10 mouse cellular contexts compared by ENCODE assay signal in the genomic region with DNA sequence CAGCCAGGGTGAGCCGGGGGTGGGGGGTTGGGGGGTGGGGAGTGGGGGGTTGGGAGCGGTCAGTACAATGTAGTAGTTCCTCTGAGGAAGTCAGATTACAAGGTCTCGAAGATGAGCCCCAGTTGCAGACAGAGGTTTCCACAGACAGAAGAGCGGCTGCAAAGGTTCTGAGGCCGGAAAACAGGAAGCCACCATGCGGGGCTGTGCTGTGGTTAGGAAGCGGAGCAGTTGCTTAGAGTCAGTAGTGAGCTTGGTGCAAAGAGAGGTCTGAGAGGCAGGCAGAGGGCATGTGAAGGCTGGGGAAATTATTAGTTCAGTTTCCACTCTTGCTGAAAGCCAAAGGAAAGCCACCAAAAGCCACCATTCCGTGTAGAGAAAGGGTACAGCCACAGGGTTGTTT.
DNase-seq lines count a peak whose midpoint lies in the region; ATAC-seq lines count a peak whose summit lies in the region.
"Had no signal": no experiment of that assay in that cellular context is flagged by ENCODE, and none has a peak within 500 bp of the region (broad histone marks: within the 10 kb centered on the region; RNA-seq: fewer than 3 reads in every experiment).

No protein-coding gene starts in this region.

- no peaks in the 10 kb centered on the region for H3K9me3 ChIP-seq in midbrain, embryonic 10.5 days (replicated peaks)
- H3K9me3 ChIP-seq in midbrain, embryonic 14.5 days (ENCODE audit: control insufficient read depth, low read length): no peaks in the 10 kb centered on the region
- no peaks in the 10 kb centered on the region for H3K9me3 ChIP-seq in embryonic facial prominence, embryonic 10.5 days
- H3K9me3 ChIP-seq in heart, embryonic 11.5 days (replicated peaks; ENCODE audit: control insufficient read depth, low read length): no peaks in the 10 kb centered on the region

- no peaks in the 10 kb centered on the region for H3K36me3 ChIP-seq in midbrain, embryonic 10.5 days
- no peaks in the 10 kb centered on the region for H3K36me3 ChIP-seq in midbrain, embryonic 14.5 days (ENCODE audit: control insufficient read depth, insufficient read depth, low read length)
- H3K36me3 ChIP-seq in embryonic facial prominence, embryonic 10.5 days (replicated peaks): no peaks in the 10 kb centered on the region
- H3K36me3 ChIP-seq in heart, embryonic 11.5 days (ENCODE audit: control insufficient read depth, insufficient read depth, low read length): no peaks in the 10 kb centered on the region

- no peak overlapping the region for H3K4me3 ChIP-seq in midbrain, embryonic 10.5 days
- H3K4me3 ChIP-seq in midbrain, embryonic 14.5 days (replicated peaks; ENCODE audit: low read depth, low read length): no peak overlapping the region
- no peak overlapping the region for H3K4me3 ChIP-seq in embryonic facial prominence, embryonic 10.5 days
- H3K4me3 ChIP-seq in heart, embryonic 11.5 days (ENCODE audit: low read depth, low read length): no peak overlapping the region

- WGBS in midbrain, embryonic 10.5 days: 82% methylated on average over 8 of the region's 8 CpGs
- 88% methylated on average over 8 of the region's 8 CpGs for WGBS in midbrain, embryonic 14.5 days
- 74% methylated on average over 8 of the region's 8 CpGs for whole genome bisulfite sequencing in embryonic facial prominence, embryonic 10.5 days
- 52% methylated on average over 8 of the region's 8 CpGs for WGBS in heart, embryonic 11.5 days (ENCODE audit: insufficient replicate concordance)

- H3K27ac ChIP-seq in midbrain, embryonic 10.5 days (replicated peaks): 0 out of 2 replicates have a peak overlapping the region, but pooled peaks have one; percentile 35
- no peak overlapping the region for H3K27ac ChIP-seq in midbrain, embryonic 14.5 days (replicated peaks; ENCODE audit: low read depth, low read length)
- H3K27ac ChIP-seq in embryonic facial prominence, embryonic 10.5 days (replicated peaks): peak overlapping the region; percentile 24; the same call in 1 of the 2 replicates
- H3K27ac ChIP-seq in heart, embryonic 11.5 days (ENCODE audit: low read depth, low read length): no peak overlapping the region

- H3K4me2 ChIP-seq in midbrain, embryonic 14.5 days (ENCODE audit: low read length): no peak overlapping the region
- no peak overlapping the region for H3K4me2 ChIP-seq in heart, embryonic 11.5 days

- H3K4me1 ChIP-seq in midbrain, embryonic 10.5 days: peaks cover 40% of the 10 kb centered on the region
- no peaks in the 10 kb centered on the region for H3K4me1 ChIP-seq in midbrain, embryonic 14.5 days (ENCODE audit: control insufficient read depth, insufficient read depth, low read length)
- peaks cover 49% of the 10 kb centered on the region for H3K4me1 ChIP-seq in embryonic facial prominence, embryonic 10.5 days
- H3K4me1 ChIP-seq in heart, embryonic 11.5 days (ENCODE audit: control insufficient read depth, insufficient read depth, low read length): peaks cover 7% of the 10 kb centered on the region

- ATAC-seq in midbrain, embryonic 14.5 days (ENCODE audit: low FRiP score, low TSS enrichment): no peak
- peak; percentile 64 for ATAC-seq in megakaryocyte progenitor cell, adult 5-6 weeks (replicated peaks; ENCODE audit: poor library complexity)
- no peak for ATAC-seq in heart, embryonic 11.5 days (replicated peaks; ENCODE audit: insufficient number of reproducible peaks, low FRiP score, low TSS enrichment)
- ATAC-seq: lung, postnatal 0 days had no signal

- no peak for DNase-seq in midbrain, embryonic 10.5 days (ENCODE audit: low spot score)
- no peak for DNase-seq in midbrain, embryonic 14.5 days
- no peak for DNase-seq in embryonic facial prominence, embryonic 10.5 days (ENCODE audit: low spot score)
- peak; percentile 67 to 74 for DNase-seq in thymus, postnatal 36 days
- no peak for DNase-seq in retina, postnatal 1 day
- no peak for DNase-seq in urinary bladder, postnatal 10 days (ENCODE audit: low spot score)
- DNase-seq: cerebellum, postnatal 14 days had no signal

- no peaks in the 10 kb centered on the region for H3K27me3 ChIP-seq in midbrain, embryonic 10.5 days (ENCODE audit: low read depth, poor library complexity, severe bottlenecking)
- no peaks in the 10 kb centered on the region for H3K27me3 ChIP-seq in midbrain, embryonic 14.5 days (ENCODE audit: control insufficient read depth, insufficient read depth, low read length)
- no peaks in the 10 kb centered on the region for H3K27me3 ChIP-seq in embryonic facial prominence, embryonic 10.5 days (replicated peaks; ENCODE audit: low read depth, poor library complexity, severe bottlenecking)
- H3K27me3 ChIP-seq in heart, embryonic 11.5 days (ENCODE audit: control insufficient read depth, insufficient read depth, low read length): no peaks in the 10 kb centered on the region

- H3K9ac ChIP-seq in midbrain, embryonic 14.5 days (replicated peaks; ENCODE audit: low read length): no peak overlapping the region
- H3K9ac ChIP-seq in heart, embryonic 11.5 days (ENCODE audit: low read depth, low read length): no peak overlapping the region

Comparison
In these comparisons a context has a peak if more than half of its experiments do, and no peak if none do; other contexts are left out.
1. H3K27ac ChIP-seq: peak in midbrain, embryonic 10.5 days (single experiment) and embryonic facial prominence, embryonic 10.5 days (single experiment); none in midbrain, embryonic 14.5 days (single experiment) and heart, embryonic 11.5 days (single experiment).
2. DNase-seq: peak in thymus, postnatal 36 days (2 of 2); none in midbrain, embryonic 10.5 days (single experiment), midbrain, embryonic 14.5 days (single experiment), embryonic facial prominence, embryonic 10.5 days (single experiment), retina, postnatal 1 day (single experiment) and urinary bladder, postnatal 10 days (single experiment).